Mouse (Mus musculus) gastrocnemius, postnatal 36 days (tissue): Measurements from ENCODE around the gene Il17f. TPM values are rescaled to one million over a fixed set of nuclear protein-coding genes. Genes with fewer than 3 reads are reported as not detected.
"Not testable (repeated sequence)": the region's sequence is repeated elsewhere in the genome, so short reads cannot be mapped to it uniquely, and the experiment has no call there.

Source experiments
- DNase-seq, 2 experiments: peaks; one replicate each; pipeline ENCODE4 v3.0.0; 2022
- intact Hi-C: fragments of 180-260 bp; cut with DNase I; formaldehyde crosslinking; loops from one replicate; pipeline ENCODE4 v1.15.1; 2025
- total RNA-seq, 2 experiments: library from RNA; stranded (reverse); gene quantifications; 2 replicates each; pipeline ENCODE4 v1.2.3; 2021

Gene Il17f
- total RNA-seq, 2 experiments from 2014 or later = not detected

DNA sequence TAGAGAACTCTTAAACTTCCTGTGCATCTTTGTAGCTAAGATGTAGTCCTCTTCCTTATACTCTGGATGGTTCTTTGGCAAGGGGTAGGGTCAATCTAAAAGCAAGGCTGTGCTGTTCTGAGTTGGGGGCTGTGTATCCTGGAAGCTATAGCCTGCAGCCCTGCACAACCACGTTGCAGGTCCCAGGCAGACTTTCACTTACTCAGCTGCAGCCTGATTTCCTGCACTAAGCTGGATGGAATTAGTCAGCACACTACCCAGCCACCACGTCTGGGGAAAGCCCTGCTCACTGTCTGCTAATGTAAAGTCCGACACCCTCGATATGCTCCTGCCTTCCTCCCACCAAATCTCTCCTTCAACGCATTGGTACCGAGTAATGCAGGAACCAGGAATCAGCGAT is 997 bp upstream of the Il17f start:
- intact Hi-C loops = no loop called here
- DNase-seq = no peak

GRCm38 (mm10) chr1:20788419-20788818 is 2.0 kb downstream of the Il17f start:
- no peak for DNase-seq
- intact Hi-C loops = no loop called here

DNA sequence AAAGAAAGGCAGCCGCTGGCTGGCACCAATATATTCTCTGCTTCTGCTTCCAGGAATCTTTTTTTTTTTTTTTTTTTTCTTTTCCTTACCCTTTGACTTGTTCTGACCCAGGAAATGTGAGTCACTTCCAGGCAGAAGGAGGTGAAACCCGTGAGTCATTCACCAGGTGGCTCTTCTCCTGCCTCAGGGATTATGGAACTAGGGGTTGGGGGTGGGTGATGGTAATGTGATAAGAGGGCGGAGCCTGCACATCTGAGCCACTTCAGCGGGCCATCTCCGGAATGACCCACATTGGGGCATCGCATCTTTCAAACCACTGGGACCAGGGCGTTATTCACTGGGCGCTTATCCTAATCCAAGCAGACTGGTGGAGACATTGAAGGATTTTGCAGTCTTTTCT is 3.4 kb downstream of the Il17f start:
- intact Hi-C loops = no loop called here
- DNase-seq = no peak

GRCm38 (mm10) chr1:20778366-20778765 is 12.1 kb downstream of the Il17f start:
- intact Hi-C loops = no loop called here
- DNase-seq = no peak

GRCm38 (mm10) chr1:20774026-20774730 is 16.2 kb downstream of the Il17f start:
- intact Hi-C loops, DNase-seq: not testable (repeated sequence)

- intact Hi-C loops = no loop called here
- no peak for DNase-seq
Measured at GRCm38 (mm10) chr1:20766526-20766925, 23.9 kb downstream of the Il17f start.

GRCm38 (mm10) chr1:20761411-20761810 is 29.0 kb downstream of the Il17f start:
- intact Hi-C loops = no loop called here
- no peak for DNase-seq

- DNase-seq = no peak
- intact Hi-C loops = no loop called here
Measured at GRCm38 (mm10) chr1:20760331-20760730, 30.1 kb downstream of the Il17f start.

DNA sequence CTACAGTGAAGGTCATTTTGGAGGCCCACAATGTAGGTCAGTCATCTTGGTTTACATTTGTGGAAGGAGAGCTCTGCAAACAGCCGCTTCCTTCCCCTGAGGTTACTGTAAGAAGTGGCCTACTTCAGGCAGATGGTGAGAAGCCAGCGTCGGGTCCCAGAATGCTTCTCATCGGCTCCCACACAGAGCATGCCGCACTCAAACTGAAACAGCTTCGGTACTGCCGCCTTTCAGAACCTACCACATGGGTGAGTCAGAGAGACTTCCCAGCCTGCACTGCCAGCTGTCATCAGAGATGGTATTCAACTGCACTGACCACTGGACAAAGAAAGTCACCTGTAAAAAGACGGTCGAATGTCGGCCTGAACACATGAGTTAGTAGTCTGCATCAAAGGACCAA is 30.6 kb downstream of the Il17f start:
- intact Hi-C loops = no loop called here

GRCm38 (mm10) chr1:20757586-20757985 is 32.8 kb downstream of the Il17f start:
- intact Hi-C loops = no loop called here
- no peak for DNase-seq

More for the DNA sequence above, 30.6 kb downstream of the Il17f start:
- no peak for DNase-seq

DNA sequence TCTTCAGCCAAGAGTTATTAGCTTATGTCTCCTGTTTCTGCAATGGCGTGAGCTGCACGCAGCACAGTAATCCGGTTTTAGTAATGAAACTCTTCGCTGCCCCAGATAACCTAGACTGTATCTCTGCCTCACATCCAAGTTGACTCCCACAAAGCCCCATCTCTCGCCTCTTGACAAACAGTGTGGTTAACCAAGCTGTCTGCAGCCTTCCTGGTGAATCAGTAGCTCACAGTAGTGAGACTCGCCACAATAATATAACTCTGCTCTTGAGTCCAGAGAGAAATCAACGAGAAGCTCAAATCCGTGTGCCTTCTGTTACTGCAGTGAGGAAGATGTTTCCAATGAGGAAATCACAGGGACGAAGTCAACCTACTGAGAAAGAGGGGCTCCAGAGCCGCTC is 36.0 kb downstream of the Il17f start:
- no peak for DNase-seq
- intact Hi-C loops = no loop called here

DNA sequence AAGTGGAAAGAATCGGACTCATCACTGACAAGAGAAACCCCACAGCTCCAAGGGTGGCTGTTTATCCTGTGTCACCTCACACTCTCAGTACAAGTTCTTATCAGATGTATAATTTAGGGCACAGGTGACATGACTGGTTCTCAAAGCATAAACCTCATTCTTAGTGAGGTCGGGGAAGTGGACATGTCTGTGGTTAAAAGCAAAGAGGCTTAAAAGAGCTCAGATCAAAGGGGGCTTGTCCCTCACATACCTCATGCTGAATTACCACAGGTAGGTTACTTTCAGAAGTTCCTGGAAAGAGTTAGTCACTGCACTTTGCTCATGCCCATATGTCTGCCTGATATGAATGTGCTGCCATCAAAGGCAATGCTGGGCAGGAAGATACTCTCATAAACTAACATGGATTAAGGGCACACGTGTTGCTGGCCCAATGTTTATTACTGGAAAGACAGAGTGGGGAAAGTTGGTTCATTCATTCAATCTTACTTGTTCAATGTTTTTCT is 49.9 kb downstream of the Il17f start:
- intact Hi-C loops = no loop called here
- DNase-seq = no peak

- intact Hi-C loops = loop anchor here (2.0 kb wide), 1 partner anchor 126 kb away; no protein-coding TSS in a partner anchor
- DNase-seq = no peak
Measured at GRCm38 (mm10) chr1:20738483-20738882, 51.9 kb downstream of the Il17f start.

- intact Hi-C loops = no loop called here
Measured at GRCm38 (mm10) chr1:20736572-20736971, 53.8 kb downstream of the Il17f start.

DNA sequence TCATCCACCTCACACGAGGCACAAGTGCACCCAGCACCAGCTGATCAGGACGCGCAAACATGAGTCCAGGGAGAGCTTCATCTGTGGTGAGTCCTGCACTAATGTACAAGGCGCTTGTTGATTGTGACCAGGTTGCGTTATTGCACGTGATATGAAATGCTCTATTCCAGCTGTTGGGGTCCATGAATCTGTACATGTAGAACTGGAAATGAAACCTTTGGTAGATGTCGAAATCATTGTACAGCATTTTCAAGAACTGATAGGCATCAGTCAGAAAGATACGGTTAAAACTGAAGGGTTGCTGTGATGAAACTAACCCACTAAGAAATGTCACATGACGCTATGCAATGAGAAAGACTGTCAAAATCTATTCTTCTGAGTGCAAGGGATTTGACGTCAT is 59.5 kb downstream of the Il17f start, which contains the start of gene Il17a:
Il17a (plus strand) TSS at position 3 of the 400 bp plus-strand sequence.
- no peak for DNase-seq
- intact Hi-C loops = no loop called here

More at GRCm38 (mm10) chr1:20736572-20736971, 53.8 kb downstream of the Il17f start:
- DNase-seq = no peak

Other genes starting within 250 kb of the Il17f start
- gene Pkhd1, start 172.6 kb downstream of the Il17f start, total RNA-seq = under 1 TPM; 0.03 to 0.10 TPM
- gene Il17a, start 59.7 kb downstream of the Il17f start, total RNA-seq = not detected
- 1 to 10 TPM; 2.8 to 3.3 TPM for gene Mcm3, start 29.7 kb upstream of the Il17f start, total RNA-seq
- gene Paqr8, start 100.0 kb upstream of the Il17f start, total RNA-seq = under 1 TPM; 0.71 to 0.72 TPM
- under 1 TPM; 0.36 to 0.81 TPM for gene Efhc1, start 161.0 kb upstream of the Il17f start, total RNA-seq